Mouse (Mus musculus): ENCODE measurements around the gene Ascc3.

The Ascc3 gene

DNA sequence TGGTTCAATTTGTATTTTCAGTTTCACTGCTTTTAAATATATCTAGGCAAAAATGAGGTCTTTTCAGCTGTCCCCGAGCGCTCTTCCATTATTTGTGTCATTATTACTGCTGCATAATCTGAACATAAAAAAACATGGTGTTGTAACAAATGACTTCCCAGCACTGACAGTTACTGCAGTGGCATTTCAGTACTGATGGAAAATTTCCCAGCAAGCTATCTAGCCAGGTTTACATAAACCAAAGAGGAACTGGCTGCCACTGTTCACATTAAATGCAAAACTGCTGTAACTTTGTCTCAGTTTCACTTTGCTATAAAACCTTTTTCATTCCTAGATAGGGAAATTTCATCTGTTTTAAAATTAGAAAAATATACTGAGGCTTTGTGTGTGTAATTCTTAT is 170.5 kb downstream of the Ascc3 start:
- DNase-seq (ENCODE audit: low spot score), result no peak

DNA sequence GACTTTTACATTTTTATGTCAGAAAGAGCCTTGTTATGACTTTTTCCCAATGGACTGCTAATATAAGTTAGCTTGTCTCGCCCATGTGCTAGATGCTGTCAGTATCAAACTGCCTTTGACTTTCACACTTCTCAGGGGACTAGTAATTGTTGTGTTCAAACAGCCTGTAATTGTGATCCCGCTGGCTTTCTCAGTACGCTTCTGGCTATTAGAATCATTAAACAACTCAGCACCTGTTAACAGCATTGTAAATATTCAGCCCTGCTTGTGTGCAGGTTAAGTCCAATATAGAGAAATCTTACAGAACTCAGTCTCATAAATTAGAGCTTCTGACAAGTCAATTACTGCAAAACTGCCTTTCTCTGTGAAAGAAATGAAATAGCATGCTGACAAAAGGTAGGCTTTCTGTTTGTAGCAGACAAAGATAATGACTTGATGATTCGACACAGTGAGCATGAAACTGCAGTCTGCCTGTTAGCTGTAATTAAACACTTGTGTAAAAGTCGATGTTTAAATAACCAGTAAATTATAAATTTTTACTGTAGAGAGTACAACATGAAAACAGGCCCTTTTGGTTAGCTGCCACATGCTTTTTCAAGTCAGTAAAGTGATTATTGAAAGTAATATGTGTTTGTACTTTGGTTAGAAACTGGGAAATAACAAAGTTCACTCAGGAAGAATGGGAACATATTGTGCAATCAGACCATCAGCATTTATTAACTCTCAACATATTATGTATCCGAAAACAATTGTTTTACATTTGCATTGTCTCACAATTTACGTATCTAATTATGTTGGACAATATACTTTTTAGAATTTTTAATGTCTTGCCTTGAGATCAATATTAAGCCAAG is 171.2 kb downstream of the Ascc3 start:
- DNase-seq (ENCODE audit: low spot score), result no peak

DNA sequence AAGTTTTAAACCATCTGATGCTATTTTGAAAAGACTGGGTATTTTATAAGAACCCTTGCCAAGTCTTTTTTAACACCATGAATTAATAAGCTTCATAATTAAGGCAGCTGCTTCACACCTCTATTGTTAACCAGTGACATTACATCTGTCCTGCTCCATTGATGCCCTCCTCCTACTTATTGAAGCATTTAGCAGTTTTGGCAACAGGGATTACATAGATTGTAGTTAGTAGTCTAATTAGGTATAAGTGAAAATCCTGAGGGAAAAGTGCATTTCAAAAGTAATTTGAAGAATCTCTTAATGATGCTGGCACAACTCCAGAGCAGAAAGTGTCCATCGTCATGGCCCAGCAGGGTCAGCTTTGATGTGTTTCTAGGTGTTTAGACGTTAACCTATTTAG is 180.3 kb downstream of the Ascc3 start:
- DNase-seq (ENCODE audit: low spot score), result no peak

DNA sequence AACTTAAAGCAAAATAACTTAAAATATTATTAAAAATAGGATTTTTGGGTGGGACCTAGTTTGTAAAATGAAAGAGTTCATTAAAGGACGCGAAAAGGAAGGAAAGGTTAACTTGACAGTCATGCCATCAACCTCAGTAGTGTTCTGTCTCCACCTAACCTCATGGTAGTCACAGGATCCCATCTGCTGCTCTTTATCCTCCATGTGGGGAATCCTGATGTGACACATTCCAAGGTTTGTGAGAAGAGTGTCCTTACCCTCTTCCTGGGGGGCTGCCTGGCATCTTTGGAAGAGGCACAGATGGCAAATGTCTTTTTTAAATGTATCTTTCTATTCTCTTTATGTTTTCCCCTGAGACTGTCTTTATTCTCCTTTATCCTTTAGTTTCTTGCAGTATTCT is 181.4 kb downstream of the Ascc3 start:
- DNase-seq (ENCODE audit: low spot score), result no peak

DNA sequence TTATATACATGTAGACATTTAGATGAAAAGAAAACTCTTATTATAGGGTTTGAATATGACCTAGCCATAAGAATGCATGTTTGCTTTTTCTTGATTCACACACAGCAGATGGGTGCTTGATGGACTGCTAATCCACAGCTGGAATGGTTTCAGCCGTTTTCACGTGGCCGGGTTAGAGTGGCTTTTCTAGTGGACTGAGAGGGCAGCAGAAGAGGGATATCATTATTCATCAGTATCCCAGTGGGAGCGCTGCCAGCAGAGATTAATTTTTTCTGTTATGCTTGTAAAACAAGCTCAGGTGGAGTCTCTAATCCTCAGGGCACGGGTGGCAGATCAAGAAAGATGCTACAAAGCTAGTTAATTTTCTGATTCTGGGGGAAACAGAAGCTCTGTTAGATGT is 200.4 kb downstream of the Ascc3 start:
- DNase-seq (ENCODE audit: low spot score), result no peak

DNA sequence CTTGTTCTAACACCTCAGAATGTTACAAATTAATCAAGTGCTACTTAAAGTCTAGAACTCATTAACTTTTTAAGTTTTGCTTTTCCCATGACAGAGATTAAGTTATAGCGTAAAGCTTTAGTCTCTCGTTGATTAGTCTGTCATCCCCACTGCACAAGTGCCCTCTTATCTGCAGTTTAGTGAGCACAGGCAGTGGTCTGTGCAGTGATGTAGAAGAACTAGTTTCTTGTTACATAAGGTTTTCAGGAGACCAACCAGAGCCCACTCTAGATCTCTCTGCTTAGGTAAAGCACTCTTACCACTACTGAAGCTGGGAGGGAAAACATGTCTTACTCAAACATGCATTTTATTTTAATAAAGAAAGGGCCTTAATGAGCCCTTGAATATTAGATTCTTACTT is 209.1 kb downstream of the Ascc3 start:
- no peak for DNase-seq (ENCODE audit: low spot score)

DNA sequence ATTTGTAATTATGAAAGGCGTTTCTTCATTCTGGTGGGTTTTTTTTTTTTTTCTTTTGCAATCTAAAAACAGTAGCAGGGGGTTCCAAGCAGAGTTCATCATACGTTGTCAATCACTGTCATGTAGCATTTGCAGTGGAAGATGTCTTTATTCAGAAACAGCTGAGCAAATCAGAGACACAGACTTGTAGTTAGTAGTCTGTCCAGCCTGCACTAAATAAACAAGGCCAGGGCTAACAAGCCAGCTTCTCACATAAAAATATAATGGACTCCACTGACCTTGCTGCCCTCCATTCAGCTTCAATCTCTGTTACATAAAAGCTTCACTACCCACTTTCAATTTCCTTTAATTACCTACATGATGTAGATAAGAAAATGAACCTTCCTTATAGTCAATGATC is 209.9 kb downstream of the Ascc3 start:
- no peak for DNase-seq (ENCODE audit: low spot score)

DNA sequence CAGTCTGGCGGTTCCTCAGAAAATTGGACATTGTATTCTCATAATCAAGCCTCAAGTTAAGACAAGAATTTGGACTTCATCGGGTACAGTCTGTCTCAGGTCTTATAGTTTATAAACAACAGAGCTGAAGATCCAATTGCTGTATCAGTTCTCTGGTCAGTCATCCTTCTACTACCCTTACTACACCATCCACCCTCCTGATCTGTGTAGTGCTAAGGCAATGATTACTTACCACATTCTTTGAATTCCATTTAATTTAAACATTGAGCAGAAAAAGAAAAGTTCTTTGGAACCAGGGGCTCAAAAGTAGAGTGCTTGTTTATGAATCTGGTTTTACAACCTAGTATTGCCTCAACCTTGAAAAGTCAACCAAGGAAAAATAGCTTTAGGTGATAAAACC is 213.7 kb downstream of the Ascc3 start:
- no peak for DNase-seq (ENCODE audit: low spot score)

DNA sequence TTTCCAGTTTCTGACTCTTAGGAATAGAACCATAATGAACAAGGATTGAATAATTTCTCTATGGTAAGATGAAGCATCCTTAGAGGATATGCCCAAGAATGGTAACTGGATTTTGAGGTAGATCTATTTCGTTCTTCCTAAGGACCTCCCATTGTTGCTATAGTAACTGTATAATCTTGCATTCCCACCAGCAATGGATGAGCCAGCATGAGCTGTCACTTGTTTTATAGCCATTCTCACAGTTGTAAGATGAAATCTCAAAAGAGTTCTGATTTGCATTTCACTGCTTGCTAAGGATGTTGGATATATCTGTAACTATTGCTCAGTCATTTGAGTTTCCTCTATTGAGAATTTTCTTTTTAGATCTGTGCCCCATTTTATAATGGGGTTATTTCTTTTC is 229.9 kb downstream of the Ascc3 start:
- DNase-seq (ENCODE audit: low spot score), result no peak

DNA sequence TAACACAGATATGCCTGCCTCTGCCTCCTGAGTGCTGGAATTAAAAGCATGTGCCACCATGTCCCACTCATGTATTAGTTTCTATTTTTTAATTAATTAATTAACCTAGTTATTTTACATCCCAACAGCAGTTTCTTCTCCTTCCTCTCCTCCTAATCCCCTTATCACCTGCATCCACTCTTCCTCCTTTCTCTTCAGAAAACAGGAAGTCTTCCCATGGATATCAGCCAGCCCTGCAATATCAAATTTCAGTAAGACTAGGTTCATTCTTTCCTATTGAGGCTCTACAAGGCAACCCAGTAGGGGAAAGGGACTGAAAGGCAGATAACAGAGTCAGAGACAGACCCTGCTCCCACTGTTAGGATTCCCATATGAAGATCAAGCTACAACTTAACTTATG is 234.4 kb downstream of the Ascc3 start:
- no peak for DNase-seq (ENCODE audit: low spot score)

DNA sequence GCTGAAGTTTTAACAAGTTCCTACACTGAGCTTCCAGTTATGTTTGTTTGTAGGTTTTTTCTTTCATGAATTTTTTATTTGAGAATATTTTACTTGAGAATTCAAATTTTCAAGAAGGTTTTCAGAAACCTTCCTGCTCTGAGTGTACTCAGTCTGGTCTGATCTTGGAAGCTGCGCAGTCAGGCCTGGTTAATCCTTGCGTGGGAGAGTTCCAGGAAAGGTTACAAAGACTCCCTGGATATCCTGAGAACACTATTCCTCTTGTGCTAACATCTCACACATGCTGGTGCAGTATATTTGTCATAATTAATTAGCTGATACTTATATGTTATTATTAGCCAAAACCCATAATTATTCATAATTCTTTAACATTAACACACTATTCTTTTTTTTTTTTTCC is 242.1 kb downstream of the Ascc3 start:
- no peak for DNase-seq (ENCODE audit: low spot score)

DNA sequence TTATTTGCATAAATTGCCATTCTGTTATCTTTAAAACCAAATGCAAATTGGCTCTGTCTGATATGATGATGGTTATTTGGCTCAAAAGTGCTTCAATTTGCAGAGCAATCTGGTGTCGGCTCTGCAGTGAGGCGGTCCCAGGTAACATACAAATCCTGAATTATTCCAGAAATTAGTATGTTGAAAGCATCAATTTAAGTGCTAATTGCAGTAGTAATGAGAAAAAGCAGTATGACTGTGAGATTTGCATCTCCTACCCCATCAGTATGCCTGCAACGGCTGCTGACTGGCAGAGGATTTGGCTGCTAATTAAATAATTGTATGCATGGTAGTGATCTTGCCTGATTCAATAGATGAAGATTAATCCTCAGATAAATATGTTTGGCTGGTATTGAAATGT is 250.9 kb downstream of the Ascc3 start:
- DNase-seq (ENCODE audit: low spot score), result no peak

DNA sequence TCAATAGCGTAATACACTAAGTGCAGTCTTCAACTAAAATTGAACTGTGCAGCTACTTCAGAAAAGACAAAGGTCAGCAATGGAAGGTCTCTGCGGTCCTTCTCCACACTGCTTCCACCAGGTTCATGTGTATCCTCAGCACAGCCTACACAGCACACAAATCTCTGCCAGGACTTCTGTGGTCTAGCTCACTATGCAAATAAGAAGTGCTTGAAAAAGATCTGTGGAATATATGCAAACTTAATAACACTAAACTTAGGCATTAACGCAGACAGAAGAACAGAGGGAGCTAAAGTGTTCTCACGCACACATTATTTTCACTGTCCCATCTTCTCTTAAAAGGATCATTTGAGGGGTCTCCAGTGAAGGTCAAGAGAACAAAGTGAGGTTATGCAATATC is 275.7 kb downstream of the Ascc3 start:
- DNase-seq (ENCODE audit: low spot score), result no peak

DNA sequence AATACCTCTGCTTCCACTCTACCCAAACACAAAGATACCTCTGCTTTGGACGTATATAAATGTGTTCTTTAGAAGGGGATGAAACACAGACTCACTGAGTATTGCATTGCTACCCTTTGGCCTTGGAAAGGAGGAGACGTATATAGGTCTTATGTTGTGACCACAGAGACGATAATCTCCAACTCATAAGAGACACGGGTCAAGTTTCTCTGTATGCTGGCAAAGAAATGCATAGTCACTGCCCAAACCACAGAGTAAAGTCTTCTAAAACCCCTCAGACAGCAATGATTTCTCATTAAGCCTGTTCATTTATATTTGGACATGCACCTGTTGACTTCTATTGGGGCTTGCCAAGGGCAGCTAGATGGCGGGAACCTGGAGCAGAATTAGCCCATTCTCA is 284.5 kb downstream of the Ascc3 start:
- no peak for DNase-seq (ENCODE audit: low spot score)

DNA sequence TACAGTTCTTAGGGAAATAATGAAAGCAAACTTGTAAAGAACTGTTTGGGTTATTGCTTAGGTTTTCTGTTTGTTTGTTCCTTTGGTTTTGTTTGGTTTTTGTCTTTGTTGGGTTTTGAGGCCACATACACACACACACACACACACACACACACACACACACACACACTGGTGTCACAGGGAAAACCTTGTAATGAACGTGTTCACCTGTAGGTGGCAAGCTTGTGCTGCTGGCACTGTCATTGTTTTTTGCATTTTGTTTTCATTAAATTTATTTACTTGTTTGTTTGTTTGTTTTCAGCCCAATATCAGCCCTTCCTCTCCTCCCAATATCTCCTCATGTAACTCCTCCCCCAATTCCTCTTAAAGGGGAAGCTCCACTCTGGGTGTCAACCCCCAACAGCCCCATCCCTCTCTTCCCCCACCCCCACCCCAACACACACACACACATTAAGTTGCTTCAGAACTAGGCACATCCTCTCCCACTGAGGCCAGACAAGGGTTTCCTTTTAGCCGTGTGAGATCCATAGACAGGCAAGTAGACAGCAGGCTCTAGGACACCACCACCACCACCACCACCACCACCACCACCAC is 289.1 kb downstream of the Ascc3 start:
- DNase-seq (ENCODE audit: low spot score), result no peak

DNA sequence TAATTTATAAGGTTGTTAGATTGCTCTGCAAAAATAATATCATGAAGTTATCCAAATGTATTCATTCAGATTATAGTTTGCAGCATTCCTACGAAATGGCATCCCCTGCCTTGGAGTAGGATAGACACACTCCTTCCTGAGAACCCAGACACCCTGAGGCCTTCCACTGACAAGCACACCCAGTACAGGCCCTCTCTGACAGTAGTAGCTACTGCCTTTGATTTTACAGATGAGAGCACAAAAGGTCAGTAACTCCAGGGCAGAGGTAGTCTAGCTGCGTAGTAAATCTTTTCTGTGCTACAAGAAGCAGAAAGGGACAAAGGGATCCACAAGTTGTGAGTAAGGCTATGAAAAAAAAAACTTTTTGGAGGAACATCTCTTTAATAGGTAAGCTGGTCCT is 289.9 kb downstream of the Ascc3 start:
- no peak for DNase-seq (ENCODE audit: low spot score)

DNA sequence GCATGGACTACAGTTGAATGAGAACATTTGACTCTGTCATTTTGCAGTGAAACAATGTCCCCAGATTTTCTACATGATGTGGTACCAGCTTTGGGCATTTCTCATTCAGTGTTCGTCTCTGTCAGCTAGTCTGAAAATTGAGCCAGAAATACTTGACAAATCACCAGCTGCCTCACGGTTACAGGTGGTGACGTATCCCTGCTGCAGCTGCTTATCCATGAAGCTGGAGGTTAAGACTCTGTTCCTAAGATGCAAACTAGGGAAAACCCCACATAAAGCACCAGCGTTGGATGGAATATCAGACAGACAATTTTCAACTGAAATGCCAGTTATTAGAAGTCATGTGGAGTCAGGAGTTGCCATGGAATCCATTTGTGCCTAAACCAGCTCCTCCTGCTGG is 293.8 kb downstream of the Ascc3 start:
- no peak for DNase-seq (ENCODE audit: low spot score)

DNA sequence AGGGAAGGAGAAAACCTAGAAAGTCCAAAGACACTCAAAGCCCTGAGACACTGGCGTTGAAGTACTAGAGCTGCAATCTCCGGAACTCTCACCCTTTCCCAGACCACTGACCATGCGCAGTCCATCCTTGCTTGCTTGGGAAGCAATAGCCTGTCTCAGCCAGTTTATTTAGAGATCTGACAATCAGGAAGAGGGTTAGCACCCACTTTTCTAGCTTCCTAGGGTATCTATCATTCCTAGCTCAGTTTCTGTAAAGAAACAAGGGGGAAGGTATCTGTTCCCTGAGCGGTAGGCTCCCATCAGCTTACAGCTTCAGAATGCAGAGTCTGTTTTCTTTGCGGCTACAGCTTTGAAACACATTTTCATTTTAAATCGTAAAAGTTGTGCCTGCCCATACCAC is 298.2 kb downstream of the Ascc3 start:
- DNase-seq (ENCODE audit: low spot score), result no peak

DNA sequence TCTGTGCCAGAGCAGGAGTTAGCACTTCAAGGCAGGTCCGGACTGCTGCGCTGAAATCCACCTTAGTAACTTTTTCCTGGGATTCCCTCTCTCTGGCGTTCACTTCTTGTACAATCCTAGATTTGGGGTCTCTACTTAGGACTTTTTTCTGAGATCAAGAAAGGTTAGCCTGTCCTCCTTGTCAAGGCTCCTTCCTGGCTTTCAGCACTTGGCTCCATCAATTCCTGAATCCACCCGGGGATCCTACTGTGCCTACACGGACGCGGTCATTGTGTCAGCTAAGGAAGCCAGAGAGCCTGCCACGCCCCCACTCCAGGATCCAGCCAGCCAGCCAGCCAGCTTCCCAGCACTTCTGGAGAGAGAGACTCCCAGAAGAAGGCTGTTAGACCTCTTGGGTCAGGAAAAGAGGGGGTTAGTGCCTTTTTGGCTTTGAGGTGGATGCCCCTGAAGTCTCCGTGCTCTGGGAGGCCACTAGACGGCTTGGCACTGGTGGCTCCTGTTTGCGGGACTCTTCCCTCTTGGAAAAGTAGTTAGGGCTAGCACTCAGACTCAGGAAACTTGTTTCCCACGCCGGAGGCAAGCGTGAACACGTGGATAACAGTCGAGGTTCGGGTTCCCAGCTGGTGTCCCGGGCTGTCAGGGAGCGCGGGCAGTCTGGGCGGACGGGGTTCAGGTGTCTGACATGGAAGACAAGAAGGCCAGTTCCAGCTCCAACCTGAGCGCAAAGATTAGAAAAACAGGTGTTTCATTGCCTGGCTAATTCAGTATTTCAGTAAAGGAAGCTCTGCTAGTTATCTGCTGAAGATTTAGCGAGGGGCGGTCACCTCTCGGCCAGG is 299.6 kb downstream of the Ascc3 start:
- DNase-seq (ENCODE audit: low spot score), result no peak

DNA sequence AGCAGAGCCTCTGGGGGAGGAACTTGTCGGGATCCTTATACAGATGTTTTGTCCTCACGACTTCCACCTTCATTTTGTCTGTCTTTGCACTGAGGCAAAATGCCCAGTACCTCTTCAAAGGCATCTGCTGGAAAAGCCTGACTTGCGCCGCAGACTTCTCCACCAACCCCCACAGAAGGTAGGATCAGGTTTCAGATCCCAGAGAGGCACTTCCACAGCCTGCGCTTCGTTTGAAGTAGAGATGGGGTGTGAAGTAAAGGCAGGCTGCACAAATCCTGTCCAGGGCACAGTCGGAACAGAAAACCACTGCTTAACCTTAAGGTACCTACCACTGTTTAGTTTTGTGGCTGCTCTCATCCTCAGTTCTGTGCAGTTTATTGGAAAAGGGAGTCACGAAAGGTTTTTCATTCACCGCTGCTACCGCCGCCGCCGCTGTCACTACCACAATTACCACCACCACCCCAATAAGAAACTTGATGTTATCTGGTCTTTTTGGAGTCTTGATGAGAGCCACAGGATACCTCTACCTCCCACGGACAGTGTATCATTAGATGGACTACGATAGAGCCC is 300.4 kb downstream of the Ascc3 start:
- no peak for DNase-seq (ENCODE audit: low spot score)

DNA sequence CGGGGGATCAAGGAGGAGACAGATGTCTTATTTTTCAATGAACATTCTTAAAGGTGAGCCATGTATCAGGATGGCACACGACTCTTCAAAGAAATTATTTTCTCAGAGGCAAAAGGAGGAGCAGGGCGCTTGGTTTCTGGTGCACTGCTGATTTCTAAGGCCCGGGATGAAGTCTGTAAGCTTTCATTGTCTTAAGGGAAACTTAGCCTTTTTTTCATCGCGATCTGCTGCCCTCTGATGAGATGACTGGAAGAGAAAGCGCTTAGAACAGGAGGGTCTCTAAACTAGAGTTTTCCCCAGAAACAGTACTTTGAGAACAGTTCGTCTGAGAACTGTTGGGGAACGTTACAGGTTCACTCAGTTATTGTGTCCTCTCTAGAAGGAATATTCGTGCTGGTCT is 301.1 kb downstream of the Ascc3 start:
- DNase-seq (ENCODE audit: low spot score), result no peak

DNA sequence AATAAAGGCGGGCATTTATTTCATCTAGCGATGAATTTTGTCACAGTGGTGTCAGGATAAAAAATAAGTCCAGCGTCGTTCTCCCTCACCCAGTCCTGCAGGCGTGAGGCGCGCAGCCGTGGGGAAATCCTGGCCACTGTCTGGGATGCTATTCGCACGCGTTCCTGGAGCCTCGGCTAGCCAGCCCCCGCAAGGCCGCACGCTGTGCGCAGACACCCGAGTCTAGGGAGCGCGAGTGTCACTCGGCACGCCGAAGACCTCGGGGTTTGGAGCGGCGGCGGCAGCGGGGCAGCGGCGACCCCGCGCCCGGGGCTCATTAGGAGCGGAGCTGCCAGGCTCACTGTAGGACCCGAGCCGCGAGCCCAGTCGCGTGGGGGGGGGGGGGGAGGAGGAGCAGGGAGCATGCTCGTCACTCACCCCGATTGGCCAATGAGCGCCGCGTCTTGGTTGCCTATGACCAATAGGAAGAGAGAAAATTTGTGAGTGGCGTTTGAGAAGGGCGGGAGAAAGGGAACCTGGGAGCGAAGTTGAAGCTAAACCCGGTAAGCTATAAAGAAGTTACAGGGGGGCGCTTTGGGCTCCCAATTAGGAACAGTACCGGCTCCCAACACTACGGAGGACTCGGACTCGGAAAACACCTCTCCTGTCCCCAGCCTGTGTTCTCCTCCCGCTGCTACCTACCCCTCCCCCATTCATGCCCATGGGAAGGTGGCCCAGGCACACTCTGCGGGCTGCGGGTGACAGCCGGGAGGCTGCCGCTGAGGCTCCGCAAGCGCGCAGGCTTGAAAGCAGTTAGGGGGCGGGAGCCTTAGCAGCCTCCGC is 301.9 kb downstream of the Ascc3 start, which contains the start of gene Sim1:
TSS of gene Sim1 (plus strand) at position 585 of the 822 bp plus-strand sequence.
- DNase-seq (ENCODE audit: low spot score), result no peak
